Mouse (Mus musculus): ENCODE measurements around the gene Zfp618. TPM values are rescaled to one million over a fixed set of nuclear protein-coding genes. Genes with fewer than 3 reads are reported as not detected.

Zfp618 gene
- total RNA-seq, 2 experiments from 2014 or later = 2.7 to 2.9 TPM

- no peak for DNase-seq
Observed at GRCm38 (mm10) chr4:63032581-63033006, 67.2 kb downstream of the Zfp618 start.

- no peak for DNase-seq
Observed at GRCm38 (mm10) chr4:63033724-63034123, 68.4 kb downstream of the Zfp618 start.

- no peak for DNase-seq
Observed at GRCm38 (mm10) chr4:63035991-63036390, 70.6 kb downstream of the Zfp618 start.

GRCm38 (mm10) chr4:63036790-63037189 is 71.4 kb downstream of the Zfp618 start:
- no peak for DNase-seq

GRCm38 (mm10) chr4:63037555-63037954 is 72.2 kb downstream of the Zfp618 start:
- no peak for DNase-seq

- no peak for DNase-seq
Observed at GRCm38 (mm10) chr4:63038265-63038664, 72.9 kb downstream of the Zfp618 start.

GRCm38 (mm10) chr4:63038937-63039336 is 73.6 kb downstream of the Zfp618 start:
- DNase-seq = no peak

GRCm38 (mm10) chr4:63048606-63049005 is 83.2 kb downstream of the Zfp618 start:
- DNase-seq = no peak

GRCm38 (mm10) chr4:63049596-63050318 is 84.4 kb downstream of the Zfp618 start:
- DNase-seq = no peak

GRCm38 (mm10) chr4:63050319-63050676 is 84.9 kb downstream of the Zfp618 start:
- DNase-seq = no peak

- no peak for DNase-seq
Observed at GRCm38 (mm10) chr4:63050949-63051348, 85.6 kb downstream of the Zfp618 start.

GRCm38 (mm10) chr4:63051940-63052661 is 86.7 kb downstream of the Zfp618 start:
- no peak for DNase-seq

GRCm38 (mm10) chr4:63052662-63053033 is 87.3 kb downstream of the Zfp618 start:
- no peak for DNase-seq

GRCm38 (mm10) chr4:63055216-63055745 is 89.9 kb downstream of the Zfp618 start:
- no peak for DNase-seq

GRCm38 (mm10) chr4:63056641-63057415 is 91.5 kb downstream of the Zfp618 start:
- no peak for DNase-seq

- no peak for DNase-seq
Observed at GRCm38 (mm10) chr4:63057581-63057980, 92.2 kb downstream of the Zfp618 start.

- no peak for DNase-seq
Observed at GRCm38 (mm10) chr4:63058686-63059085, 93.3 kb downstream of the Zfp618 start.

GRCm38 (mm10) chr4:63060358-63060757 is 95.0 kb downstream of the Zfp618 start:
- no peak for DNase-seq

- DNase-seq = no peak
Observed at GRCm38 (mm10) chr4:63061411-63061810, 96.0 kb downstream of the Zfp618 start.

GRCm38 (mm10) chr4:63063360-63063759 is 98.0 kb downstream of the Zfp618 start:
- DNase-seq = no peak

GRCm38 (mm10) chr4:63064911-63065310 is 99.5 kb downstream of the Zfp618 start:
- DNase-seq = no peak

GRCm38 (mm10) chr4:63066796-63067195 is 101.4 kb downstream of the Zfp618 start:
- DNase-seq = no peak

- no peak for DNase-seq
Observed at GRCm38 (mm10) chr4:63067822-63068221, 102.4 kb downstream of the Zfp618 start.

Data from layer of hippocampus, postnatal 36 days (tissue).